Mouse (Mus musculus): Measurements from ENCODE around the gene Gsg1.

Gsg1 gene

DNA sequence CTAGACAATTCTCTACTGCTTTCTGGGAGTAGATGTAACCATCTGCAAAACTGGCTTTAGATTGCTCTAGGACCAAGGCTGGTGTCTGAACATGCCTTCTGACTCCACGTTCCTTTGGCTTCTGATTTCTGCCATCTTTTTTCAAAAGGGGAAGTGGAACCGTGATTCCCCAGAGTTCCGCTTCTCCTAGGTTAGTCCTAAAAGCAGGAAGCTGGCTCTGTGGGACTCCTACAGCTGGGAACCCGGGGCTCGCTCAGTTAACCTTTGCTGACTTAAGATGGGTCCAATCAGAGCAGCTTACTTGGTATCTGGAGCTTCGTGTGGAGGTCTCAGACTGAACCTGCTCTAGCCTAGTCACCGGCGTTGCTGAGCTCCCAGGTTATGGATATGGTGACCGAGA, 7.0 kb upstream of the Gsg1 start:
- no peak for DNase-seq (ENCODE audit: low spot score in 2 of 2)

- no peak for DNase-seq (ENCODE audit: low spot score in 2 of 2)
These were observed 6.3 kb upstream of the Gsg1 start for GRCm38 (mm10) chr6:135260435-135260834.

GRCm38 (mm10) chr6:135252728-135253077, 1.4 kb downstream of the Gsg1 start:
- peak; percentile 25 to 50 for DNase-seq (ENCODE audit: low spot score in 2 of 2)

DNA sequence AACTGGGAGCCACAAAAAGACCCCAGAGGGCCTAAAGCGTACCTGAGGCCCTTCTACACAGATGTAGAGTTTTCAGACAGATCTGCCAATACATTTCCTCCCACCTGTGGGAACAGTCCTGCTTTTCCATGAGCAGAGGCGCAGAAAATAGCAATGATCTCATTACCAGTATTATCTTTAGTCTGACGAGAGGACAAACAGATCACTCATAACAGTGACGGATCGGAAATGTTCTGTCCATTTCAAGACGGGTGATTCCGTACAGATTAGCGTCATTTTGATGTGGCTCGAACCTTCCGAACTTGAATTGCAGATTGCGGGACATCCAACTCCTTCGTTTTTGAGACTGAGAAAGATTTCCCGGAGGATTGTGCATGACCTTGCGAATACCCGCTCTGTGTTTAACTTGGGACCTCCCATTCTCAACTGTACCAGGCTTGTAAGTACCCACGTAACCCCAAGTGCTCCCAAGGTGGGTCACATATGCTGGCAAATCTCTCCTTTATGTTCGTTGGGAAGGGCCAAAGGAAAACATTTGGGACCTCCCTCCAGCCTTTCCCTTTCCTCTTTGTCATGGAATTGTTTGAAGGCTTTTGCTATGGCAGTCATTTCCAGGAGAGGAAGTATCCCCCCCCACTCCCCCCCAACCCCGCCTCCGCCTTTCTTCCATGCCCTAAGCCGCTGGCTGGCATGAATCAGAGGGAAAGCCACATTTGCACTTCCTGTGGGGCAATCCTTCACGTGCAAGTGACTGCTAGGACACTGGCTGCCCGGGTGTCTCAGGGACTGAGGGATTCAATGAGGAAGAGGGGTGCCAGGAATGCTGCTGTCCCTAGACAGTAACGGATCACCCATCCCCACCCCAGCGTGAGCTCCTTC, 2.1 kb downstream of the Gsg1 start:
- no peak for DNase-seq (ENCODE audit: low spot score in 2 of 2)

GRCm38 (mm10) chr6:135250926-135251699, 3.0 kb downstream of the Gsg1 start:
- DNase-seq (ENCODE audit: low spot score in 2 of 2) = no peak

GRCm38 (mm10) chr6:135249846-135250531, 4.2 kb downstream of the Gsg1 start:
- peak; percentile 21 to 48 for DNase-seq (ENCODE audit: low spot score in 2 of 2)

- no peak for DNase-seq (ENCODE audit: low spot score in 2 of 2)
These were observed 6.3 kb downstream of the Gsg1 start for GRCm38 (mm10) chr6:135247861-135248260.

DNA sequence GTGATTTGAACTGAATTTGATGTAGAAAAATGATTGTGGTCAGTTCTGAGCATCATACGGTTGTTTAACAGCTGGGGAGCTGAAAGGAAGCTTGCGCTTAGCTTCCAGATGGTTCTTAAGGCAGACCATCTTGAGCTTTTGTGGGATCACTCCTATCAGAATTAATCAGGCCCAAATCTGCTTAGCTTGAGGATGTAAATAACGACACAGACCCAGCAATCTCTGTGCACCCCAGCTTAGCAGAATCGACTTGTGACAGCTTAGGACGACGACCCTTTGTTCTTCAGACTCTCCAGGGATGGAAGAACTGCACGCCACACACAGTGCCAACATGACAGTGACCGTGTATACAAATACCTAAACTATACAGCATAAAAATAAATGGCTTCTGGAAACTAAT, 8.6 kb downstream of the Gsg1 start:
- DNase-seq (ENCODE audit: low spot score in 2 of 2) = no peak

GRCm38 (mm10) chr6:135240361-135240760, 13.8 kb downstream of the Gsg1 start:
- DNase-seq (ENCODE audit: low spot score in 2 of 2) = no peak

DNA sequence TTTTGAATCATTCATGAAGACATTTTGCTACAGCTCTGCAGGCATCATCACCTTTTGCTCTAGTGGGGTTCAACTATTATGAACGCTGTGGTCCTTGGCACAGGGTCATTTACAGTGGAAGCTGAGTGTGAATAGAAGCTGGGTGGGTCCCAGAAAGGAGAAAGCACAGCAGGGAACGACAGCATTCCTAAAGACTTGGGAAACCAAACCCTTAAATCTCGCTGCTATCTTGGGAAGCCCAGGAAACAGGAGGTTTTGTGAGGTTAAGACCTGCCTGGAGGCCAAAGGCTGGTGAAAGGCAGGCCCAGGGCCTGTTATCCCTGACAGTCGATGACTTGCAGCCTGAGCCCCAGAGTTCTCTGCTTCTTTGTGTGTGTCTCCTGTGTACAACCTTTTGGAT, 15.9 kb downstream of the Gsg1 start:
- no peak for DNase-seq (ENCODE audit: low spot score in 2 of 2)

- peak in 1 of 2 experiments; percentile 28 for DNase-seq (ENCODE audit: low spot score in 2 of 2)
These were observed 16.8 kb downstream of the Gsg1 start for GRCm38 (mm10) chr6:135237326-135237725.

- DNase-seq (ENCODE audit: low spot score in 2 of 2) = no peak
These were observed 17.6 kb downstream of the Gsg1 start for GRCm38 (mm10) chr6:135236576-135236975.

- DNase-seq (ENCODE audit: low spot score in 2 of 2) = no peak
These were observed 18.4 kb downstream of the Gsg1 start for GRCm38 (mm10) chr6:135235742-135236141.

DNA sequence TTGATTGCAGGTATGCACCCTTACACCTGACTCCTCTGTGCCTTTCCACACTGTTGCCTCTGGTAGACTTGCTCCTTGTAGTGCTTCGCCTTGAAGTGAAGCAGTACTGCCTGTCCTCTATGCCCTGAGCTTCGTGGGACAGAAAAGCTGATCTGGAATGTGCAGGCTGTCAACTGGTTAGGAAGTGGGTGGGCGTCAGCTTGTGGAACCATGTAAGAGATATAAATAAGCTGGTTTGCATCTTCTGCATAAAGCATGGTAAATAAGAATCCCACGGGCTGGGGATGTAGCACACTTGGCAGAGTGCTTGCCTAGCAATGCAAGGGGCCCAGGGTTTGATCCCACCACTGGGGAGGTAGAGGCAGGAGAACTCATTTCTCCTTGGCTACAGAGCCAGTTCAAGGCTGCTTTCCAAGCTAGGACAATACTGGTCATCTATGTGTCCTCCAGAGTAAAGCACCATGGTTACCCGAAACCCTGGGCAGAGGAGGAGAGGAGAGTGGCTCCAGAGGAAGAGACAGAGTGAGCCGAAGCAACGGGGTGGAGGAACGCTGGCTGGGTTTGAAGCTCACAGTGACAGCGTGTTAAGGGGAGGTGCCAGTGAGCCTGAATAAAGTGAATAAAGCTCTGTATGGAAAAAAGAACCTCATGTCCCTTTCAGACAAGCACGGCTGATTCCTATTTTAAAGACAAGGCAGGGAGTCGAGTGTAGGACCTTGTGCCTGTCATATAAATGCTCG, 21.5 kb downstream of the Gsg1 start:
- DNase-seq (ENCODE audit: low spot score in 2 of 2) = no peak

DNA sequence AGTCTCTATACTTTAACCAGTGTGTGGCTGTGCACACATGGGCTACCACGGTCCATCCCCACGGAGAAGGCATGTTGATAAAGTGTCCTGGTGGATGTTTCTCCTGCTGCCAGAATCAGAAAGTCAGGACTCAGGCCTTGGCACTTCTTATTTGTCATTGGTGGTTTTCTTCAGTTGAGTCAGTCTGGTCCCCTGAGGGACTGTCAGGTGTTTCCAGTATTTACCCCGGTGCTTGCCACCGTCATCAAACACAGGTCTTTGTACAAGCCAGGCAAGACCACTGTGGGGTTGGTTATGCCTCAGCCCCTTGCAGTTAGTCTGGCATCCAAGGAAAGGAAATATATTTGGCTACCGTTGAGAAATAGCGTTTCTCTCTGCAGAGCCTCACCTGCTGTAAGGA, 23.6 kb downstream of the Gsg1 start:
- no peak for DNase-seq (ENCODE audit: low spot score in 2 of 2)

GRCm38 (mm10) chr6:135228465-135228941, 25.6 kb downstream of the Gsg1 start:
- DNase-seq (ENCODE audit: low spot score in 2 of 2) = peak in 1 of 2 experiments; percentile 12

GRCm38 (mm10) chr6:135223786-135224416, 30.2 kb downstream of the Gsg1 start:
- no peak for DNase-seq (ENCODE audit: low spot score in 2 of 2)

- DNase-seq (ENCODE audit: low spot score in 2 of 2) = no peak
These were observed 34.2 kb downstream of the Gsg1 start for GRCm38 (mm10) chr6:135219916-135220315.

DNA sequence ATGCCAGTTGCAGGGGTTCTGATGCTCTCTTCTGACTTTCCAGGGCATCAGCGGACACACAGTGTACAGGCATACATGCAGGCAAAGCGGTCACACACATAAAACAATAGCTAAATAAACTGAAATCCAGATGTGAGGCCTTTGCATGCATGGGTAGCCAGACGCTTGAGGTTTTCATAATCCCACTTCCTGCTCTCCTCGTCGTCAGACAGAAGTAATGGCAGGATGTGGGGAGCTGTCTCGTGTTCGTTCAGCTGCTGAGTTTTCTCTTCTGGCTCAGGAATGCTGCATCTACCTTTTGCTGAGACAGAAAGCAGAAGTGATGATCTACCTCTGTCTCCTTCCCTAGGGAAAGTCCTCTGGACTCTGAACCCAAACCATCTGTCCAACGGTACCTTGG, 35.8 kb downstream of the Gsg1 start:
- DNase-seq (ENCODE audit: low spot score in 2 of 2) = peak; percentile 16 to 41

DNA sequence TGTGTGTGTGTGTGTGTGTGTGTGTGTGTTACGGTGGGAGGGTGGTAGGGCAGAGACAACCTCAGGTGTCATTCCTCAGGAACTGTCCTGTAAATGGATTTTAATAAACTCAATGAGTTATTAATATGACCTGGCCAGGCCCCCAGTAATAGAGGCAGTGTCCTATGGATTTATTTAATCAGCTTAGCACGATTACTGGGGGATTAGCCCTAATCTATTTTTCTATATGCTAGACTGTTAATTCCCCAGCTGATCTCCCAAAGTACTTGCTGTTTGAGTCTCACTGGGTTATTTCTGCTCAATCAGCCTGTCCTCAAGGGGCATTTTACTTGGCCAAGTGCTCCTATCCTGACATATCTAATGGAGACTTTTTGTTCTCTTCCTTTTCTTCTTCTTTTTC, 41.5 kb downstream of the Gsg1 start:
- no peak for DNase-seq (ENCODE audit: low spot score in 2 of 2)

DNA sequence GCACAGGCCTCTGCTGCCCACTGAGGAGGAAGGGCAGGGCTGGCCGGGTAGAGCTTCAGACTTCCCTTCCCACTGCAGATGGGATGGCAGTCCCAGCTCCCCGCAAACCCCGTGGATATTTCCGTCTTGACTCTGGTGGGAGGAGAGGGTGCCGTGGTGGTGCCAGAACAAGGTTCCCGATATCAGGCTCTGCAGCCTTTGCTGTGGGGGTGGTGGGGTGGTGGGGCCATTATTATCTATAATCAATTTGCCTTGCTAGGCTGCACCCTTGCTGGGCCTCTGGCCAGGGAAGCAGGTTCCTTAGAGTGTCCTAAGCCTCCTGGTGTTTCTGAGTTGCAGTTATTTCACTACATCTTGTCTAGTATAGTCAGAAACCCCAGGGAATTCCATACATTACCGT, 43.0 kb downstream of the Gsg1 start:
- DNase-seq (ENCODE audit: low spot score in 2 of 2) = no peak

Measured in natural killer cell, adult 2 months (primary cell).